Mouse (Mus musculus) 416B (cell line): ENCODE measurements around the gene Usp20.

Source experiments
- DNase-seq: peaks from one replicate; pipeline ENCODE4 v3.0.0; 2011; ENCODE audit warnings: low read depth

Gene Usp20

DNA sequence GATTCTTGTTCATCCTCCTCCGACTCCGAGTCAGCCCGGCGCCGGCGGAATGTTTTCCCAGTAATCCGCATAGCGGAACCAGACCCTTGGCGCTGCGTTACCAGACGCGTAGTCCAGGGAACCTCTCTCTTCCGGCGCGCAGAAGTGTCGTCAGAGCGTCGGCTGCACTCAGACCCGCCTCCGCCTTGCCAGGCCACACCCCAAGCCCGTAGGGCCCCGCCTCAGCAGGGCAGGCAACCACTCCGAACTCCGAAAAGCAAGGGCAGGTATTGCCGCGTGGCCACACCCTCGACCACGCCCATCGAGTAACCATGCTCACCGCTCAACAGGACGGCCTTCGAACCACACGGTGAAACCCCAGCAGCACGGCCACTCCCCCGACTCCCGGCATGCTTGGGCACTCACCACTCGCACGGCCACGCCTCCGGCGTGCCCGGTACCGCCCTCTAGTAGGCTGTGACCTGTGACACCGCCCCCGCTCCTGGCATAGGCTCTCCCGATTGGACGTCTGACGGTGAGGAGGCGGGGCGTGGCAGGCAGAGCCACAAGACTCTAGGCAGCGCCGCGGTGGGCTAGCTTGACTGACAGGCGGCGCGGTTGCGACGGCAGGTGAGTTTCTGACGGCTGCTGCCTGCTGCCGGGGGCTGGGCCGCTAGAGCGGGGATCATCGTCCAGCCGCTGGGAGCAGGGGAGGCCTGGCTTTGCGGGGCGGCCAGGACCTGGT lies at the start of gene Usp20, which contains the start of gene BC005624:
TSS of gene Usp20 (plus strand) at position 490 of the 724 bp plus-strand sequence.
TSS of gene BC005624 (minus strand) at position 412 of the 724 bp plus-strand sequence.
- peak; percentile 100 for DNase-seq

DNA sequence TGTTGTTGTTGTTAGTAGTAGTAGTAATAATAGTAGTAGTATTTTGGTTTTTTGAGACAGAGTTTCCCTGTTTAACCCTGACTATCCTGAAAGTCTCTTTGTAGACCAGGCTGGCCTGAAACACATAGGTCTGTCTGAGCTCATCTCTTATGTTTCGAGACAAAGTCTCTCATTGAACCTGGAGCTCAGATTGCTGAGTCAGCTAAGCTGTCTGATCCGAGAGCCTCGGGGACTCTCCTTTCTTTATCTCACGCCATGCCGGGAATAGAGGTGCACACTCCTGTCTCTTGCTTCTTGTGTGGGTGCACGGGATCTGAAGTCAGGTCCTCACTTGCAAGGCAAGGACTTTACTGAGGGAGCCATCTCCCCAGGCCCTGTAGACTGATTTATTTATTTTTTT lies 49.0 kb upstream of the Usp20 start:
- no peak for DNase-seq

DNA sequence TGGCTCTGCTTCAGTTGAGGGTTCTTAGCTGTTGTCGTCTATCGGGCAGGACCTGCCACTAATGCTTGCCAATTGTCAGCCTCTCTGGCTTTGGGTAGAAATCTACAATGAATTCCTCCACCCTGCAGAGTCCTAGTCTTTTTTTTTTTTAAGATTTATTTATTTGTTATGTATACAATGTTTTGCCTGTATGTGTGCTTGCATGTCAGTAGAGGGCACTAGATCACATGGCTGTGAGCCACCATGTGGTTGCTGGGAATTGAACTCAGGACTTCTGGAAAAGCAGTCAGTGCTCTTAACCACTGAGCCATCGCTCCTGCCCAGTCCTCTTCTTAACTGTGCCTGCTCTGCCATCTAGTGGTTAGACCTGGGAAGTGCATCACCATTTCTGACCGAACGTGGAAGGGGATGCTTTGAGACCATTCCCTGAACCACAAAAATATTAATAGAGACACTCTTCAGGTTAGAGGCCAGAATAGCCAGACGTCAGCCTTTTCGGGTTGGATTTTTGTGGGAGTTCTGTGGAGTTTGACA lies 48.1 kb upstream of the Usp20 start:
- DNase-seq: peak; percentile 78

DNA sequence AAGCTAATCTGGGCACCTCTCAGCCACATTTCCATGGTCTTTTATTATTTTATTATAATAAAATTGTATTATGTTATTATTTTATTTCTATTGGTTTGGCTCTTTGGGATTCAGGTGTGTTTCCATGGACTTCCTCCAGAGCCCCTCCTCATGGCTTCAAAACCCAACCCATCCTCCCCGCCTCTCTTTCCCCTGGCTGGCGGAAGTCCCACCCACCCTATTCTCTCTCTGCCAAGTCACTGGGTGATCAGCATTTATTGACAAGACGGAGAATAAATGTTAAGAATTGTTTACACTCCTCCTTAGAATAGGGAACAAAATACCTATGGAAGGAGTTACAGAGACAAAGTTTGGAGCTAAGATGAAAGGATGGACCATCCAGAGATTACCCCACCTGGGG lies 45.3 kb upstream of the Usp20 start:
- no peak for DNase-seq

DNA sequence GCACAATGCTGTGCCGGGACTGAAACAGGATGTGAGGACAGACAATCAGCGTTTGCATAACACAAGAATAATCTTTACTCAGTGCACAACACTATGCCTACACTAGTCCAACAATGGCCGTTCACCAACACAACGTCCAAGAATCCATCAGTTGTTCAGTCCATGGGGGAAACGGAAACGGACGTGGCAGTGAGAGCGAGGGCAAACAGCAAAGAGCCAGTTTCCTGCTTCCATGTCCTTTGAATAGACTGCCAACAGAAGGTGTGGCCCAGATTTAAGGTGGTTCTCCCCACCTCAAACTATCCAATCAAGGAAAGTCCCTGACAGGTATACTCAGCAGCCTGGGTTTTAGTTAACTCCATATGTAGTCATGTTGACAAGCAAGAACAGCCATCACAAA lies 44.3 kb upstream of the Usp20 start:
- no peak for DNase-seq

DNA sequence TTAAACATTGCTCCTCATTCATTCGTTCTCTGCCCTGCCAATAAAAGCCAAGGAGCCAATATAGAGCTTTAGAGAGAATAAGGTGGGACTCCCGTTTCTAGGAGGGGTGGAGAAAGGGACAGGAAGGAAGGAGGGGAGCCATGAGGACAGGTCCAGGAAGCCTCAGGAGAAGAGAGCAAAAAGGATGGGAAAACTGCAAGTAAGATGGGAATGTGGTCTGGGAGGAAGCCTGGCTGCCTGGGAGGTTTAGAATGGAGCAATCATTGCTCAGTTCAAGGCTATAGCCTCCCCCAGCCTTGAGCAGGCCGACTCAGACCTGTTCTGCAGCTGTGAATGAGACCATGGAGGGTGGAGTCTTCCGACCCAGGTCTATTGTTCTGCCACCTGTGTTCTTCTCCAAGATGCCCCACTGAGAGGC lies 43.5 kb upstream of the Usp20 start:
- peak; percentile 51 for DNase-seq

DNA sequence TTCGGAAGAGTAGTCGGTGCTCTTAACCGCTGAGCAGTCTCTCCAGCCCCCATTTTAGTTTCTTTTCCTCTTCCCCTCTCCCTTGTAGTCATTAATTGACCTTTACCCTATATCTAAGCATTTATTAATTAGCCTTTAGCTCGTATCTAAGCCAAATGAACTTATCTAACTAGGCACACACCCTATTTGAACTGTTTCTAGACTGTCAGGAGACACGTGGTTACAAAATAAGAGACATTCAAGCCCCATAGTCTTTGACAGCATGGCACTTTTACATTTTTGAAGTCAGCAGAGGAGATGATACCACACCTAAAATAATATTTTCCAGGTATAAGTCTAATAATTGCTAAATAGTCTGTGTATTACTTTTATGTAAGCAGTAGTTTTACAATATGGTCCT lies 40.5 kb upstream of the Usp20 start:
- no peak for DNase-seq

DNA sequence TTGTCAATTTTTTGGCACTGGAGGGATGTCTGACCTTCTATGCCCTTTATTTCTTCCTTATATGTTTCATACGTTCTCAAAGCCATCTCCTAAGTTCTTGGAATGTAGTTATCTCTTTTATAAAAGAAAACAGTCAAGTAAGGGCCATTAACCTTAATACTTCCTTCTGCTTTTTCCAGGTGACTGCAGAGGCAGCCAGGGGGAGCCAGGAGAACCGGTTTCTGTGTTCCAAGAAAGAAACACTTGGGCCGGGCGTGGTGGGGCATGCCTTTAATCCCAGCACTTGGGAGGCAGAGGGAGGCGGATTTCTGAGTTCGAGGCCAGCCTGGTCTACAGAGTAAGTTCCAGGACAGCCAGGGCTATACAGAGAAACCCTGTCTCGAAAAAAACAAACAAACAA lies 40.0 kb upstream of the Usp20 start:
- DNase-seq: peak; percentile 60

DNA sequence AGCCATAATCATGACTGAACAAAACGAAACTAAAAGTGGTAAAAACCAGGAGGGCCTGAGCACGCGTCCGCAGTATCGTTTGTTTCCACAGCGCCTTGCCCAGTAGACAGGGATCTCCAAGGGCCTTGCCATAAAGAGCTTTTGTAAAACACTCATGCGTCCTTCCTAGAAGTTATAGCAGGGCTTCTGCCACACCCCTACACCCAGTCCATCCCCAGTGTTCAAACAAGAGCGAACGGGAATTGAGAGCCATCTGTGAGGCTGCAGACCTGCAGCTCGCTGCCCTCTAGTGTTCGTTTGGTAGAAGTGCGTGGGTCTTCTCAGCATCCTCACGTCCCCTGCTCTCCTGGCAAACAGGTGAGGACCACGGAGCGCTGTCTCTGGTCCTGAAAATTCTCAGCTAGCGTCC lies 39.5 kb upstream of the Usp20 start:
- DNase-seq: peak; percentile 91

DNA sequence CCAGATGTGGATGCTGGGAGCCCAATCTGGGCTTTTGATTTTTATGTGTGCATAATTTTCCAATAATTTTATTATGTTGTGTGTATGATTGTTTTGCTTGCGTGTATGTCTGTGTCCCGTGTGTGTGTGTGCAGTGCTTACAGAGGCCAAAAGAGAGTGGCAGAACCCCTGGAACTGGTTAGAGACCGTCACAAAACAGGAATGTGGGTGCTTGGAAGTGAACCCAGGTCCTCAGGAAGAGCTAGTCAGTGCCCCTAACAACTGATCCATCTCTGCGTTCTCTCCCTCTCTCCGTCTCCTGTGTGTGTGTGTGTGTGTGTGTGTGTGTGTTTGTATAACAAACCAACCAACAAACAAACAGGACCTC lies 29.6 kb upstream of the Usp20 start:
- DNase-seq: no peak

DNA sequence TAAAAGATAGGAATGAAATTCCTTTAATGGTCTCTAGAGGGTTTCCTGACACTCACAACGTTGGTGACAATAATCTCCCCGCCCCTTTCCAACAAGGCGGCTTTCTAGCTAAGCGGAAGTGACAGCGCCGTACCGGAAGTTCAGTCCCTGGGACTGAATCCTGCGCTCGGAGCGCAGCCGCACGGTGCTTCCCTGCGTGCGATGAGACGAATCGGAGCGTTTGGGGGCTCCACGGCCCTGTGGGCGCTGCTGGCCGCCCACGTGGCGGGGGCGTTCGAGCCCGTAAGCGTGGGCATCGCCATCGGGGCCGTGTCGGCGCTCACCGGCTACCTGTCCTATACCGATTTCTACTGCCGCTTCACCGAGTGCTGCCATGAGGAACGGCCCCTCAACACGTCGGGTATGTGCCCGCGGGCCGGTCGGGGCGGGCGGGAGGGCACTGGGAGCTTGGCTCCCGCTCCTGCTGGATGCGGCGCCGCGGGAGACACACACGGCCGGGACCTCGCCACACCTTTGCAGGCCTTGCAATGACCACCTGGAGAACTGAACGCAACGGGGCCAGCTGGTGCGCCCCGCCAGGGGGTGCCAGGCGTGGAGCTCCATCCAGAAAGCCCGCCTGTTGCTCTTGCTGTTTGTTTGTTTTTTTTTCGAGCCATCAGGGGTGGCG lies 29.1 kb upstream of the Usp20 start, which contains the start of gene Tor1b:
TSS of gene Tor1b (plus strand) at position 136 of the 667 bp plus-strand sequence.
- DNase-seq: peak; percentile 95

DNA sequence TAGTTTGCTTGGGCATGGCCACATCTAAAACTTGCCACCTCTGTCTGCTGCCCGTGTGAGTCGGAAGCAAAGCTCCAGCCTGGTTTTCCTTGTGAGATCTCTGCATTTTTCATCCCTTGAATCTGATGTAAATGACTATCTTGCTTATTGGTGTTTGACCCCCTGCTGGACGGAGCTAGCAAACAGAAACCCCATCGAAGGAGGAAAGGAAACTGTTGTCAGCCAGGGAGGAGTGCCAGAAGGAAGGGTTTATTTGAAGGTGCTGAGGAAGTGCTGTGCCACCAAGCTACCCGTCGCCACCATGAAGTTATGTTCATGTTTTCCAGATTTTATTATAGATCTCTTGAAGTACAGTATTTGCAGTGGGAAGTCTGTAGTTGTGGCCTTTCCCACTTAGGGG lies 27.3 kb upstream of the Usp20 start:
- peak; percentile 47 for DNase-seq

DNA sequence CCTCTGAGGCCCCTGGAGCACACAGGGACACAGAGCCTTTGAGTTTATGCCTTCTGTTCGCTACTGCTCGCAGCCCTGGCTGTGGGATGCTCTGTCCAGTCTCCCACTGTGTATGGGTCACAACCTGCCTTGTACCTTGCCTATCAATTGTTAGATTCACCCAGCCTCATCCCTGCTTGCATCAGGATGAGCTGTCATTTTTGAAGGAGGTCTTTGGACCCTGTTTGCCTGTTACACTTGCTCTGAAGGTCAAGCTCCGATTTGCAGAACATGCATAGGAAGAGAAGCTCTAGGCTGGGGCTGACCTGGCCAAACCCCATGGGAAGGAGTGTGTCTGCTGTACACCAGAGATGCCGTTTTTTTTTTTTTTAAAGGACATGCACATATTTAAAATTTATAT lies 24.6 kb upstream of the Usp20 start:
- DNase-seq: no peak

DNA sequence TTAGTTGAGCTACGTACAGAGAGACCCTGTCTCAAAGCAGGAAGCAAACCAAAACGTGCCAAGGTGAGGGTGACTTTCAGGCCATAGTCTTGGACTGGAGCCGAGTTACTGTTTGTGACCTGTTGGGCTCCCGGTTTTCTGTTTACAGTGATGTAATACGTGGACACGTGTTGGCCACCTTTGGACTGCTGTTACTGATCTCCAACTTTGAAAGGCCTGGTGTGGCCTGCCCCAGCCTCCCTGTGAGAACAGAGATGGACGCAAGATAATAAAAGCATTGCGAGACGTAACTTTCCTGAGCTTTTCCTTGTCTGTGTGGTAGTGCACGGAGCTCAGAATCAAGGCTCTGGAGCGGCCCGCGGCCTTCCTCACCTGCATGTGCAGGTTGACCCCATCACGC lies 23.4 kb upstream of the Usp20 start:
- no peak for DNase-seq

DNA sequence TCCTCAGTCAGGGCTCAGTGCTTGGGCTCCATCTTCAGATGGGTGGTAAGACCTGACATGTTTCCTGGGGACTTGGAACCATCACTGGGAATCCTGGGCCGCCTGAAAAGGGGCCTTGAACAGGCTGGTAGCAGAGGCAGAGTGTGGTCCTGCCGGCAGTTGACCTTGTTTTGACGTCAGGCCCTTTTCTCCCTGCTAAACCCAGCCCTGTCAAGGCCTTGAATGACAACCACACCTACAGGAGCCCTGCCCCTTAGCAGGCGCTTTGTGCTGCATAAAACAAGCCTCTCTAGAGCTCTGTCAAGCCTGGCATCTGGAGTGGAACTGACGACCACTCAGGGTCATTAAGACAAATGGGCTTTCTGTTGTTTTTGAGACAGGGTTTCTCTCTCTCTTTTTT lies 22.2 kb upstream of the Usp20 start:
- DNase-seq: no peak

DNA sequence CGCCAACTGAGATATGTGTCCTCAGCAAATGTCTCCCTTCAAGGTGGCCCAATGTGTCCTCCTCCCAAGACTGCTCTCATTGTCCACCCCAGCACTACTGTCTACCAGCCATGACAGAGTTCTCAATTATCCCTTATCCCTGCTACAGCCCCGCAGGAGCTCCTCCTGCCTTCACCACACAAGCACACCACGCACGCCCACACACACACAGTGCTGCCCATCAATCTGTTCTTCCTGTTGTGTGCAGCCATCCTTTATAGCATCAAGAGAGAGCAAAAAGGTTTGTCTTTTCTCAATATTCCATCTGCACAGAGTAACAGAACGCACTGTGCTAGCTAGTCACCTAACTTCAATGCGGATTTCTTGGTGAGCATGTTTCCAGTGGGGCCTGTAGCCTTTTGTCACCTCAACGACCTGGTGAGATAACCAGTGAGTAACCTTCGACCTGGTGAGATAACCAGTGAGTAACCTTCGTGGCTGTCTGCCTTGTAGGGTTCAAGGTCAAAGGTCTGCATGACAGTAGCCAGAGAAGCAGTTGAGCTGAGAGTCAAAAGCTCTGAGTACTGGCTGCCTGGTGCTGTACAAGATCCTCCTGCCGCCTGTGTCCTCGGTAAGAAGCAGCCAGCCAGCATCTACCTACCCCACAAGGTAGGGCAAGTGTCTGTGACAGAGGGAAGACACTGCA lies 19.4 kb upstream of the Usp20 start:
- no peak for DNase-seq

DNA sequence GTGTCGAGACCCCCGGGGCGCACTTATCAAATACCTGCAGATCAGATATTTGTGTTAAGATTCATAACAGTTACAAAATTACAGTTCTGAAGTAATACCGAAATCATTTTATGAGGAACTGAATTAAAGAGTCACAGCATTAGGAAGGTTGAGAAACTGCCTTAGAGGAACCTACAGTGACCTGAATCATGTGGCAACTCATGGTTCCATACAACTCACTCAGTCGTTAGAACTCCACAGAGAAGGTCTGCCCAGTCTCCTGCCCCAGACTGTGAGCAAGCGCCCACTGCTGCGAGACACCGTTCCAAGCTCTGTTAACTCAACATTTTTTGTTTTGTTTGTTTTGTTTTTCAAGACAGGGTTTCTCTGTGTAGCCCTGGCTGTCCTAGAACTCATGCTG lies 16.5 kb upstream of the Usp20 start:
- DNase-seq: peak; percentile 55

DNA sequence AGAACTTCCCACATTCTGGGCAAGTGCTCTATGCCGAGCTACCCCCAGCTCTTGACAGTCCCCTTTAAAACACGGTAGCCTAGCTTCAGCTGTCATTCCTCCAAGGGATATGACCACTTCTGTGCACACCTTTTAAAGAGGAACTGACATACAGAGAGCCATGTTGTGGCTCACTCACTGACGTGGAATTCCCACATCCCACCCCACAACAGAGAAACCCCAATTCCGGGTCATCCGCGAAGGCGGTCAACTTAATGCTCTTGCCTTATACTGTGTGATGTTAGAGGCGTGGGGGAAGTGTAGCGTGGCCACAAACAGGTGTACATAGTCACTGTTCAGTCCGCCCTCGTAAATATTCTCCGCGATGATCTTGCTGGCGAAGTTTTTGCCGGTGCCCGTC lies 15.3 kb upstream of the Usp20 start:
- peak; percentile 50 for DNase-seq

DNA sequence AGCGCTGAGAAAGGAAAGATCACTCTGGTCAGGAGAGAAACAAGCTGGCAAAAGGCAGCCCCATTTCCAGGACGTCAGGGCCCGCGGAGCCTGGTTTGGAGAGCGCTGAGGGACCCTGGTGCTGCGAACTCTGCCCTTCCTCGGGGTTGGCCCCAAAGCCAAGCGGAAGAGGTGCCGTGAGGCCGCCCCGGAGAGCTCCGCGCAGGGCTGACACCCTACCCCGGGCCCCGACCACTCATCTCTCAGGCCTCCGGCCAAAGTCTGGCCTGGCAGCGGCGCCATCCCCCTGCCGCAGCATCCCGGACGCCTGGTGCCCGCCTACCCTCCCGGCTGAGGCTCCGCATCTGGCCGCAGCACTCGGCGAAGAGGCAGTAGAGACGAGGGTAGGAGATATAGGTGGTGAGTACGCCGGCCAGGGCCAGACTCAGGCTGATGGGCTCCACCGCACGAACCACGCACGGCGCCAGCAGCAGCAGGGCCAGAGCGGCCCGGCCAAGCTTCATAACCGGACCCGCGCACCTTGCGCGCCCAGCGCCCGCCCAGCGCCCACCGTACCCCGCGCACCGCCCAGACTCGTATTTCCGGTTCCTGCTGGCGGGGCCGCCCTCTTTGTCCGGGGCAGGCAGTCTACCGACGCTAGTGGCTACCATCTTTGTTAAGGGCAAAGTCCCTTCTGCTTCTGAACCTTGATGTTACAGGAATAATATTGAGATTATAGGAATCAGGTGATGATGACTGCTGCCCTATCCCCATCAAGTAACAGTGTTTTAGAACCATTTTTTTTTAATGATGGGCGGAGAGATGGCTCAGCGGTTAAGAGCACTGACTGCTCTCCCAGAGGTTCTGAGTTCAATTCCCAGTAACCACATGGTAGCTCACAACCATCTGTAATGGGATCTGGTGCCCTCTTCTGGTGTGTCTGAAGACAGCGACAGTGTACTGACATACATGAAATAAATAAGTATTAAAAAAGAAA lies 14.4 kb upstream of the Usp20 start, which contains the start of gene Tor1a:
TSS of gene Tor1a (minus strand) at position 582 of the 976 bp plus-strand sequence.
- DNase-seq: peak; percentile 89

DNA sequence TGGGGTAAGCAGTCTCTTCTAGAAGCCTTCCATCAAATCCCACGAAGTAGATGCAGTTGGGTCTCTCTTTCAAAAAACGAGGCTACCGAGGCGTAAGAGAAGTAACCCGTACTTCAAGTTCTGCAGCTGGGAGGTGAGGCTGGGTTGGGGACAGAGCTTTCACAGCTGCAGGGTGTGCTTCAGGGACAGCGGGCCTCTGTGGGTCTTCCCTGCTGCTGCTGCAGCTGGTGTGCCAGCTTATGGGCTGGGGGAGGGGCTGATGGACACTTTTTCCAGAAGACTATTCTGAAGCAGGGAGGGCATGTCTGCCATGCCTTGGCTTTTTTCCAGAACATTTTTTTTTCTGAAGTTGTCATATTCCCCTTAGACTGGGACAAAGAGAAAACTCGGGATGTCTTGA lies 945 bp downstream of the Usp20 start:
- DNase-seq: no peak
